Comparison of ENCODE assay signal across 16 mouse cellular contexts in the genomic region with DNA sequence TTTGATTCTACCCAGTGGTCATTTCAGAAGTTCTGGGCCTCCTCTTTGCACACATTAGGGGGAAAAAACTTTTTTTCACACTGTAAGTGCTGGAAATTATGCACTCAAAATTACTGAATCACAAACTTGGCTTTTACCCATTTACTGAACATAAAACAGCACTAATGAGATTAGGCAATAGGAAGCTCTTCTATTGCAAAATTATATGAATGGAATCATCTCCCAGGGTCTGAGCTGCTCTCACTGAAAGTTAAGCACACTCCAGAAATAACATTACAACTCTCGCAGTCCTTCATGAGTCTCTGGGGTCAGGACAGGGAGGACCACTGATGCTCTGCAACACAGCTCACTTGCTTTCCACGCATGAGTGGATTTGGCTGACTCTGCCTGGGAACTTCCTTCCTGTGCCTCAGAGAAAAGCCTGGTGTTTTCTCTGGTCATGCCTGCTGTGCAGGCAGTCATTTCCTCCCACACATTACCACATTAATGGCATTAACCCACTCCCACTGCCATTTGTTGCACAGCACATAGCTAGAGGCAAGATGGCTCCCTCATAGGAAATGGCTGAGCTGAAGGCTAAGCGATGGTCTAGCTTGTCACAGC.
DNase-seq lines count a peak whose midpoint lies in the region; ATAC-seq lines count a peak whose summit lies in the region.
"Had no signal": no experiment of that assay in that cellular context is flagged by ENCODE, and none has a peak within 500 bp of the region (broad histone marks: within the 10 kb centered on the region; RNA-seq: fewer than 3 reads in every experiment).

No protein-coding gene starts in this region.

- no peak for DNase-seq in kidney, adult 9 months
- DNase-seq in A20 (ENCODE audit: low read depth, low spot score): peak; percentile 22
- DNase-seq in Muller cell, postnatal 12 days (ENCODE audit: inconsistent ontology term): peak; percentile 80
- peak; percentile 20 for DNase-seq in kidney, postnatal 14 days
- DNase-seq in layer of hippocampus, adult 9-10 months (ENCODE audit: low spot score): no peak
- no peak for DNase-seq in urinary bladder, postnatal 4 days (ENCODE audit: low spot score in 2 of 2)
- DNase-seq: cerebellum, adult 9-11 months; heart, adult 2 months; liver, postnatal 0 days; right cerebral cortex, postnatal 4 days had no signal

- H3K4me1 ChIP-seq in kidney, embryonic 15.5 days: peaks cover 13% of the 10 kb centered on the region
- no peaks in the 10 kb centered on the region for H3K4me1 ChIP-seq in intestine, embryonic 15.5 days (replicated peaks)
- H3K4me1 ChIP-seq: midbrain, embryonic 10.5 days had no signal

- H3K27me3 ChIP-seq in kidney, embryonic 15.5 days: no peaks in the 10 kb centered on the region
- no peaks in the 10 kb centered on the region for H3K27me3 ChIP-seq in intestine, embryonic 15.5 days (replicated peaks)

- peak overlapping the region; percentile 38 for H3K27ac ChIP-seq in kidney, embryonic 15.5 days
- no peak overlapping the region for H3K27ac ChIP-seq in intestine, embryonic 15.5 days
- H3K27ac ChIP-seq: embryonic facial prominence, embryonic 13.5 days; heart, adult 2 months; midbrain, embryonic 10.5 days; stomach, postnatal 0 days had no signal

- peak; percentile 87 for ATAC-seq in kidney, embryonic 15.5 days (replicated peaks; ENCODE audit: low FRiP score)
- ATAC-seq in intestine, embryonic 15.5 days: no peak
- ATAC-seq: forebrain, embryonic 16.5 days; liver, postnatal 0 days had no signal

- H3K4me2 ChIP-seq in kidney, embryonic 15.5 days: no peak overlapping the region
- H3K4me2 ChIP-seq in intestine, embryonic 15.5 days (replicated peaks): no peak overlapping the region
- H3K4me2 ChIP-seq: embryonic facial prominence, embryonic 13.5 days had no signal

- no peaks in the 10 kb centered on the region for H3K36me3 ChIP-seq in kidney, embryonic 15.5 days
- H3K36me3 ChIP-seq in intestine, embryonic 15.5 days: no peaks in the 10 kb centered on the region
- H3K36me3 ChIP-seq: embryonic facial prominence, embryonic 13.5 days; midbrain, embryonic 10.5 days had no signal

- no peak overlapping the region for H3K4me3 ChIP-seq in kidney, embryonic 15.5 days (replicated peaks)
- H3K4me3 ChIP-seq in intestine, embryonic 15.5 days (replicated peaks): no peak overlapping the region
- H3K4me3 ChIP-seq: embryonic facial prominence, embryonic 13.5 days; heart, adult 2 months; midbrain, embryonic 10.5 days had no signal

- 29% methylated on average over 3 of the region's 3 CpGs for whole genome bisulfite sequencing in kidney, embryonic 15.5 days
- 66% methylated on average over 3 of the region's 3 CpGs for WGBS in intestine, embryonic 15.5 days

- no peak overlapping the region for H3K9ac ChIP-seq in kidney, embryonic 15.5 days
- no peak overlapping the region for H3K9ac ChIP-seq in intestine, embryonic 15.5 days
- H3K9ac ChIP-seq: embryonic facial prominence, embryonic 13.5 days; liver, postnatal 0 days had no signal

- no peaks in the 10 kb centered on the region for H3K9me3 ChIP-seq in kidney, embryonic 15.5 days (replicated peaks)
- H3K9me3 ChIP-seq in intestine, embryonic 15.5 days: no peaks in the 10 kb centered on the region
- H3K9me3 ChIP-seq: embryonic facial prominence, embryonic 13.5 days; midbrain, embryonic 10.5 days had no signal

Comparison
In these comparisons a context has a peak if more than half of its experiments do, and no peak if none do; other contexts are left out.
1. DNase-seq: peak in A20 (single experiment), Muller cell, postnatal 12 days (single experiment) and kidney, postnatal 14 days (single experiment); none in kidney, adult 9 months (single experiment), layer of hippocampus, adult 9-10 months (single experiment) and urinary bladder, postnatal 4 days (0 of 2).